Mouse (Mus musculus) heart, embryonic 16.5 days (tissue): Measurements from ENCODE around the gene Rufy3. TPM values are rescaled to one million over a fixed set of nuclear protein-coding genes. Genes with fewer than 3 reads are reported as not detected.
A peak's percentile ranks its signal among the peaks of the same experiment; 100 is the strongest.

ENCODE experiments used
- ATAC-seq: fragments of 200-750 bp; cut with Nextera tagmentation; replicated peaks from 2 replicates; pipeline ENCODE4 v1.8.0; 2017; ENCODE audit warnings: moderate number of reproducible peaks; ENCODE audit not compliant: insufficient read depth, low FRiP score; ENCODE audit errors: extremely low read depth
- H3K27ac ChIP-seq: fragments of 300-500 bp; sonication (generic); 2 replicates; pipeline ENCODE4 v1.5.1; 2014; ENCODE audit warnings: mild to moderate bottlenecking, low read length, control low read depth, moderate library complexity
- H3K27me3 ChIP-seq: fragments of 300-500 bp; sonication (generic); 2 replicates; pipeline ENCODE4 v1.6.1; 2014; ENCODE audit warnings: low read length, mixed read lengths; ENCODE audit not compliant: control insufficient read depth, insufficient read depth
- H3K36me3 ChIP-seq: fragments of 300-500 bp; sonication (generic); 2 replicates; pipeline ENCODE4 v1.6.1; 2014; ENCODE audit not compliant: control insufficient read depth, insufficient read depth
- H3K4me1 ChIP-seq: fragments of 300-500 bp; sonication (generic); 2 replicates; pipeline ENCODE4 v1.6.1; 2014; ENCODE audit warnings: low read length, mixed read lengths; ENCODE audit not compliant: control insufficient read depth, insufficient read depth
- H3K4me2 ChIP-seq: fragments of 300-500 bp; sonication (generic); 2 replicates; pipeline ENCODE4 v1.6.1; 2014; ENCODE audit warnings: low read depth, mild to moderate bottlenecking, control low read depth, low read length
- H3K4me3 ChIP-seq: fragments of 300-500 bp; sonication (generic); 2 replicates; pipeline ENCODE4 v1.5.1; 2014; ENCODE audit warnings: mild to moderate bottlenecking, control low read depth, low read length
- H3K9ac ChIP-seq: fragments of 300-500 bp; sonication (generic); 2 replicates; pipeline ENCODE4 v1.6.1; 2014; ENCODE audit warnings: low read length, control low read depth
- H3K9me3 ChIP-seq: fragments of 300-500 bp; sonication (generic); replicated peaks from 2 replicates; pipeline ENCODE4 v1.6.1; 2016; ENCODE audit warnings: low read length; ENCODE audit not compliant: control insufficient read depth
- WGBS: fragments of 180-500 bp; shearing (Covaris S2); extraction: QIAGEN DNeasy Blood & Tissue Kit; methylation state at CpG from one replicate; pipeline ENCODE4 v1.1.7; 2014; 5-methylcytosine and 5-hydroxymethylcytosine counted together
- polyA plus RNA-seq: library from polyadenylated mRNA; unstranded; fragments of >200 nt; fragmentation: Nextera tagmentation; extraction: Ambion mirVana; gene quantifications from 2 replicates; pipeline ENCODE4 v1.2.1, GENCODE M21; 2015

Gene Rufy3
- polyA plus RNA-seq, 1 experiment from 2014 or later, result 9.2 TPM

- Histone ChIP-seq H3K4me2 (no peak overlapping the region), H3K36me3 (peaks cover 9% of the 10 kb centered on the region), H3K27me3 (no peaks in the 10 kb centered on the region), H3K27ac (no peak overlapping the region), H3K9ac (no peak overlapping the region), H3K4me3 (no peak overlapping the region), H3K4me1 (no peaks in the 10 kb centered on the region), H3K9me3 (no peaks in the 10 kb centered on the region)
- WGBS, result 87% methylated on average over 9 of the region's 9 CpGs
- ATAC-seq, result no peak
Measured at GRCm38 (mm10) chr5:88632463-88632862, 67.6 kb downstream of the Rufy3 start.

GRCm38 (mm10) chr5:88634076-88634475, 69.2 kb downstream of the Rufy3 start:
- Histone ChIP-seq H3K4me1 (no peaks in the 10 kb centered on the region), H3K4me3 (no peak overlapping the region), H3K36me3 (peaks cover 10% of the 10 kb centered on the region), H3K4me2 (no peak overlapping the region), H3K27ac (no peak overlapping the region), H3K27me3 (no peaks in the 10 kb centered on the region), H3K9me3 (no peaks in the 10 kb centered on the region), H3K9ac (no peak overlapping the region)
- 89% methylated on average over 5 of the region's 5 CpGs for WGBS
- no peak for ATAC-seq

- 63% methylated on average over 9 of the region's 9 CpGs for WGBS
- Histone ChIP-seq H3K36me3 (peaks cover 23% of the 10 kb centered on the region), H3K9ac (no peak overlapping the region), H3K9me3 (no peaks in the 10 kb centered on the region), H3K4me3 (no peak overlapping the region), H3K27ac (no peak overlapping the region), H3K4me2 (no peak overlapping the region), H3K4me1 (no peaks in the 10 kb centered on the region), H3K27me3 (no peaks in the 10 kb centered on the region)
- ATAC-seq, result no peak
Measured at GRCm38 (mm10) chr5:88642786-88643185, 77.9 kb downstream of the Rufy3 start.

- Histone ChIP-seq H3K9ac (no peak overlapping the region), H3K27me3 (no peaks in the 10 kb centered on the region), H3K27ac (no peak overlapping the region), H3K9me3 (no peaks in the 10 kb centered on the region), H3K36me3 (peaks cover 25% of the 10 kb centered on the region), H3K4me1 (peaks cover 1% of the 10 kb centered on the region; the same call in 1 of the 2 replicates), H3K4me3 (no peak overlapping the region), H3K4me2 (no peak overlapping the region)
- WGBS, result 84% methylated on average over 9 of the region's 9 CpGs
- no peak for ATAC-seq
Measured at GRCm38 (mm10) chr5:88643491-88643890, 78.7 kb downstream of the Rufy3 start.

- ATAC-seq, result no peak
- no peaks in the 10 kb centered on the region for H3K9me3 ChIP-seq
- whole genome bisulfite sequencing, result 77% methylated on average over 2 of the region's 2 CpGs
- no peak overlapping the region for H3K4me2 ChIP-seq
- no peaks in the 10 kb centered on the region for H3K27me3 ChIP-seq
- no peak overlapping the region for H3K9ac ChIP-seq
- H3K4me1 ChIP-seq, result peaks cover 15% of the 10 kb centered on the region
- H3K36me3 ChIP-seq, result peaks cover 24% of the 10 kb centered on the region
- H3K27ac ChIP-seq, result no peak overlapping the region
- H3K4me3 ChIP-seq, result no peak overlapping the region
Measured at GRCm38 (mm10) chr5:88644901-88645300, 80.1 kb downstream of the Rufy3 start.

GRCm38 (mm10) chr5:88645405-88645804, 80.6 kb downstream of the Rufy3 start:
- H3K4me3 ChIP-seq, result no peak overlapping the region
- ATAC-seq, result no peak
- peaks cover 16% of the 10 kb centered on the region for H3K4me1 ChIP-seq
- no peaks in the 10 kb centered on the region for H3K9me3 ChIP-seq
- H3K27me3 ChIP-seq, result no peaks in the 10 kb centered on the region
- 63% methylated on average over 5 of the region's 5 CpGs for WGBS
- no peak overlapping the region for H3K27ac ChIP-seq
- no peak overlapping the region for H3K9ac ChIP-seq
- H3K36me3 ChIP-seq, result peaks cover 26% of the 10 kb centered on the region
- H3K4me2 ChIP-seq, result no peak overlapping the region

- no peak overlapping the region for H3K9ac ChIP-seq
- 40% methylated on average over 17 of the region's 17 CpGs for WGBS
- peaks cover 36% of the 10 kb centered on the region for H3K36me3 ChIP-seq
- no peaks in the 10 kb centered on the region for H3K9me3 ChIP-seq
- H3K4me2 ChIP-seq, result no peak overlapping the region
- H3K27me3 ChIP-seq, result no peaks in the 10 kb centered on the region
- no peak overlapping the region for H3K4me3 ChIP-seq
- ATAC-seq, result peak; percentile 83
- H3K27ac ChIP-seq, result peak overlapping the region; percentile 30
- peaks cover 16% of the 10 kb centered on the region for H3K4me1 ChIP-seq
Measured at GRCm38 (mm10) chr5:88649250-88650173, 84.7 kb downstream of the Rufy3 start.

- H3K4me2 ChIP-seq, result no peak overlapping the region
- H3K36me3 ChIP-seq, result peaks cover 32% of the 10 kb centered on the region
- no peaks in the 10 kb centered on the region for H3K27me3 ChIP-seq
- WGBS, result 80% methylated on average over 5 of the region's 5 CpGs
- no peaks in the 10 kb centered on the region for H3K9me3 ChIP-seq
- no peak overlapping the region for H3K4me3 ChIP-seq
- H3K4me1 ChIP-seq, result peaks cover 16% of the 10 kb centered on the region
- no peak overlapping the region for H3K9ac ChIP-seq
- ATAC-seq, result no peak
- H3K27ac ChIP-seq, result no peak overlapping the region
Measured at GRCm38 (mm10) chr5:88652589-88652988, 87.7 kb downstream of the Rufy3 start.

GRCm38 (mm10) chr5:88657868-88658267, 93.0 kb downstream of the Rufy3 start:
- peaks cover 48% of the 10 kb centered on the region for H3K36me3 ChIP-seq
- no peak overlapping the region for H3K4me3 ChIP-seq
- H3K27ac ChIP-seq, result no peak overlapping the region
- no peak overlapping the region for H3K4me2 ChIP-seq
- no peaks in the 10 kb centered on the region for H3K4me1 ChIP-seq
- H3K27me3 ChIP-seq, result no peaks in the 10 kb centered on the region
- ATAC-seq, result no peak
- no peaks in the 10 kb centered on the region for H3K9me3 ChIP-seq
- 96% methylated on average over 1 of the region's 1 CpGs for WGBS
- no peak overlapping the region for H3K9ac ChIP-seq
